Mouse (Mus musculus) thymus, adult 2 months (tissue): Measurements from ENCODE around the gene Klf17. TPM values are rescaled to one million over a fixed set of nuclear protein-coding genes. Genes with fewer than 3 reads are reported as not detected.

Experiments used
- DNase-seq: peaks from one replicate; pipeline ENCODE4 v3.0.0; 2021
- H3K27ac ChIP-seq: fragments of 200-500 bp; 2 replicates; pipeline ENCODE4 v1.5.1; 2012; ENCODE audit warnings: low read length, control low read depth; ENCODE audit not compliant: control insufficient read depth, insufficient read depth
- H3K27me3 ChIP-seq: fragments of 200-500 bp; 2 replicates; pipeline ENCODE4 v1.6.1; 2012; ENCODE audit warnings: mild to moderate bottlenecking, low read length, moderate library complexity, mixed read lengths; ENCODE audit not compliant: control insufficient read depth, insufficient read depth
- H3K36me3 ChIP-seq: fragments of 200-500 bp; 2 replicates; pipeline ENCODE4 v1.6.1; 2012; ENCODE audit warnings: mild to moderate bottlenecking, low read length, moderate library complexity; ENCODE audit not compliant: control insufficient read depth, insufficient read depth
- H3K4me1 ChIP-seq: fragments of 200-500 bp; replicated peaks from 2 replicates; pipeline ENCODE4 v1.6.1; 2012; ENCODE audit warnings: low read length; ENCODE audit not compliant: control insufficient read depth, insufficient read depth
- H3K4me3 ChIP-seq: fragments of 200-500 bp; 2 replicates; pipeline ENCODE4 v1.5.1; 2012; ENCODE audit warnings: mild to moderate bottlenecking, low read length, control low read depth, moderate library complexity; ENCODE audit not compliant: control insufficient read depth, insufficient read depth
- CTCF ChIP-seq: fragments of 200-500 bp; IDR thresholded peaks from 2 replicates; pipeline ENCODE4 v1.5.1; 2012; ENCODE audit warnings: mild to moderate bottlenecking, control low read depth, low read length, moderate library complexity, borderline replicate concordance; ENCODE audit not compliant: control insufficient read depth, poor library complexity, insufficient read depth; ENCODE audit errors: extremely low read depth
- POLR2A ChIP-seq: fragments of 200-500 bp; IDR thresholded peaks from 2 replicates; pipeline ENCODE4 v1.6.1; 2012; ENCODE audit warnings: mild to moderate bottlenecking, low read length, control low read depth, moderate library complexity; ENCODE audit not compliant: control insufficient read depth, poor library complexity, insufficient read depth; ENCODE audit errors: extremely low read depth
- WGBS: fragments of 180-500 bp; shearing (Covaris S2); methylation state at CpG from one replicate; pipeline ENCODE4 v1.1.7; 2018; 5-methylcytosine and 5-hydroxymethylcytosine counted together
- polyA plus RNA-seq: library from polyadenylated mRNA; depleted of rRNA; stranded (reverse); fragments of >200 nt; gene quantifications from 2 replicates; pipeline ENCODE4 v1.2.3, GENCODE M21; 2012; rRNA removed

Gene Klf17
- polyA plus RNA-seq, 1 experiment = not detected

DNA sequence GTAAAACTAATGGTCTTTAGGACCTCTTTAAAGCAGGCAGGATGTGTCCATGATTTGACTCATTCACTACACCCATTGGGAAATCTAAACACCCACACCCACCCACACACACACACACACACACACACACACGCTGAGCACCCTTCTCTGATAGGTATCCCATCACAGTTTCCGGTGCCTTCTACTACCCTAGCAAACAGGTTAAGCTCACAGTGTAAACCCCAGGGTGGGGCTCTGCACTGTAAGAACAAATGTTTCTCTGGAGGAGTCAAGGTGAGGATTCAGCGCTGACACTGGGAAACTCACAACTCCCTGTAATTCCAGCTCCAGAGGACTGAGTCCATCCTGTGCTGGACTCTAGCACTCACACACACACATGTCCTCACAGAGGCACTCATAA lies 33.5 kb downstream of the Klf17 start:
- WGBS = 85% methylated on average over 3 of the region's 3 CpGs
- no peak for TF ChIP-seq POLR2A
- no peak for TF ChIP-seq CTCF
- DNase-seq = no peak
- H3K4me1 ChIP-seq = no peaks in the 10 kb centered on the region
- H3K36me3 ChIP-seq = no peaks in the 10 kb centered on the region
- no peaks in the 10 kb centered on the region for H3K27me3 ChIP-seq
- no peak overlapping the region for H3K4me3 ChIP-seq
- H3K27ac ChIP-seq = no peak overlapping the region

DNA sequence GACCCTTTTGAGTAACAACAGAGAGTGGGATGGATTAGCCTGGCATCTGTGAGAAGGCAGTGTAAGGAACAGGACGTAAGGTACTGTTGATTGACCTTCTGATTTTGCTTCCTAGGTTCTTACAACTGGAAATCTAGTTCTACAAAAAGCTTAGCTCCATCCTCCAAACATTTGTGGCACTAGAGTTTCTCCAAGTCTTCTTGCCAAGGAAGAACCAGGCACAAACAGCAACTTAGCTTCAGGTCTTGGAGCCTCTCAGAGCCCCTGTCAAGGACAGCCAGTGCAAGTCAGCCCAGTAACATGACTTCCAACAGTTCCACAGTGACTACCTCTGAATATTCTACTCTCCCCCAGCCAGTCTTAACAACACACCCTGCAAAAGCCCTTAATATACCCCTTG lies 41.3 kb downstream of the Klf17 start, which contains the start of gene Gm12845:
TSS of gene Gm12845 (plus strand) at position 301 of the 400 bp plus-strand sequence.
- no peak for TF ChIP-seq POLR2A
- no peak for TF ChIP-seq CTCF
- no peak within 1 kb of the TSS for H3K27ac ChIP-seq
- WGBS = 93% methylated on average over 1 of the region's 1 CpGs

DNA sequence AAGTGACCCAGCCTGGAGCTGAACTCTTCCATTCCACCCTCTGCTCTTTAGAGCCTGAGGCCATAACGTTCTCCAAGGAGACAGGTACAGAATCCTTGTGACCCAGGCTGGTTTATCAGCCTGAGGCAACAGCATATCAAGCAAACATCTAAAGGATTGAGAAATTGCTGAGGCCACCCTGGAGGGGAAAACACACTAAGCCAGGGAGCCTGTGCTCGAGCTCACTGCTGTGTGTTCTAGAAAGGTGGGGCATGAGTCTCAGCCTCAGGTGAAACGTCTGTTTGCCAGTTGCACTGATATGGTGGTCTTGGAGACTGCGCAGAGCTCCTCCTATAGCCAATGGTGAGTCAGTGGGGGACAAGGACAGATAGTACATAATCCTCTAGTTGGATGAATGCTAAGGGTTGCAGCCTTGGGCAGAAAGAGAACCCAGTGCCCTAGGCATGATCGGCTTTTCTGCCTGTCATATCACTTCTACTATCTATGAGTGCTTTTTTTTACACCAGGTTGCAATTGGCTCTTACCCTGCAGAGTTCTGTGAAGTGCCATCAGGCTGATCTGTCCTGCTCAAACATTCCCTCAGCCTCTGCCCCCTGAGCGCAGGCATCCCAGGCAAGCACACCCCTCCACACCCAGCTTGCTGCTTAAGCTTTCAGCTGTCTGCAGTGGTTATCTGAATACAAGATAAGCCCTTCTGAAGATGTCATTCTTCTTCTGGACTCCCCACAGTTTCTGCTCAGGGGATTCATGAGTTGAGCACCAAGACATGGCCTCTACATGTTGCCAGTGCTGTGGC lies 51.9 kb downstream of the Klf17 start:
- no peak overlapping the region for H3K4me3 ChIP-seq
- no peaks in the 10 kb centered on the region for H3K27me3 ChIP-seq
- no peak overlapping the region for H3K27ac ChIP-seq
- no peaks in the 10 kb centered on the region for H3K4me1 ChIP-seq
- no peaks in the 10 kb centered on the region for H3K36me3 ChIP-seq
- 91% methylated on average over 6 of the region's 6 CpGs for WGBS
- no peak for DNase-seq
- TF ChIP-seq POLR2A = no peak
- no peak for TF ChIP-seq CTCF

More for the DNA sequence above, 41.3 kb downstream of the Klf17 start, which contains the start of gene Gm12845:
- Histone ChIP-seq H3K36me3 (no peaks in the 10 kb centered on the region), H3K4me1 (no peaks in the 10 kb centered on the region), H3K4me3 (no peak within 1 kb of the TSS), H3K27me3 (no peaks in the 10 kb centered on the region)
- DNase-seq = no peak

- TF ChIP-seq CTCF (no peak), POLR2A (no peak)
- Histone ChIP-seq H3K27me3 (no peaks in the 10 kb centered on the region), H3K4me3 (no peak overlapping the region), H3K4me1 (no peaks in the 10 kb centered on the region), H3K27ac (no peak overlapping the region), H3K36me3 (no peaks in the 10 kb centered on the region)
- 78% methylated on average over 3 of the region's 3 CpGs for WGBS
- DNase-seq = no peak
Measured at GRCm38 (mm10) chr4:117712314-117712713, 53.1 kb downstream of the Klf17 start.

DNA sequence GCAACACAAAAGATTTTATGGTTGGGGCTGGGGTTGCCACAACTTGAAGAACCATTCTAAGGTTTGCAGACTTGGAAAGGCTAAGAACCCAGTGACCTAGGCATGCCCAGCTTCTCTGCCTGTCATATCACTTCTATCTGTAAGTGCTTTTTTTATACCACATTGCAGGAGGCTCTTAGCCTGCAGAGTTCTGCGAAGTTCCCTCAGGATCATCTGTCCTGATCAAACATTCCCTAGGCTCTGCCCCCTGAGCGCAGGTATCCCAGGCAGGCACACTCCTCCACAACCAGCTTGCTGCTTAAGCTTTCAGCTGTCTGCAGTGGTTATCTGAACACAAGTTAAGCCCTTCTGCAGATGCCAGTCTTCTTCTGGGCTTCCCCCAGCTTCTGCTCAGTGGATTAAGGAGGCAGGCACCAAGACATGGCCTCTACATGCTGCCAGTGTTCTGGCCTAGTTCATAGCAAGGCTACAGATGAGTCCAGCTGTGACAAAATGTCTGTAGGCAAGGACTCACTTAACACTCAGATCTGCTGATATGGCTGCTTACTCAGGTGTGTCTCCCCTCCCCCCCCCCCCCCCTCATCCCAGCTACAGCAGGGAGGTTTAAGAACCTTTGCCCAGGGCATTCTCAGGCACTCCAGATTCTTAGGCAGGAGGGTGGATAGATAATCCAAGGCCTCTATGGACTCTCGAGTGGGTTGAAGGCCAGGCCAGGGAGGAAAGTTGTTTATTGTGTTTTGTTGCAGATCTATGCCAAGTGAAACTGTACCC lies 56.5 kb downstream of the Klf17 start:
- H3K4me3 ChIP-seq = no peak overlapping the region
- no peak overlapping the region for H3K27ac ChIP-seq
- no peaks in the 10 kb centered on the region for H3K4me1 ChIP-seq
- H3K36me3 ChIP-seq = no peaks in the 10 kb centered on the region
- no peak for DNase-seq
- TF ChIP-seq POLR2A (no peak), CTCF (no peak)
- 81% methylated on average over 3 of the region's 3 CpGs for WGBS
- no peaks in the 10 kb centered on the region for H3K27me3 ChIP-seq

Other genes starting within 250 kb of the Klf17 start
- gene Eri3, start 215.3 kb downstream of the Klf17 start, polyA plus RNA-seq = 72.4 and 89.9 TPM in 2 replicates
- 30.2 and 31.9 TPM in 2 replicates for gene Dmap1, start 83.4 kb downstream of the Klf17 start, polyA plus RNA-seq
- gene Gm12845, start 41.2 kb downstream of the Klf17 start, polyA plus RNA-seq = 0.09 TPM in 1 of 2 replicates, not detected in the other
- gene Slc6a9, start 68.9 kb upstream of the Klf17 start, polyA plus RNA-seq = 4.7 and 8.2 TPM in 2 replicates
- gene Ccdc24, start 106.9 kb upstream of the Klf17 start, polyA plus RNA-seq = 0.51 and 0.81 TPM in 2 replicates
- gene B4galt2, start 117.8 kb upstream of the Klf17 start, polyA plus RNA-seq = 3.7 and 4.4 TPM in 2 replicates
- 372 and 526 TPM in 2 replicates for gene Atp6v0b, start 121.7 kb upstream of the Klf17 start, polyA plus RNA-seq
- gene Dph2, start 126.4 kb upstream of the Klf17 start, polyA plus RNA-seq = 38.8 and 45.8 TPM in 2 replicates
- gene Ipo13, start 149.4 kb upstream of the Klf17 start, polyA plus RNA-seq = 87.7 and 96.0 TPM in 2 replicates
- gene Artn, start 164.1 kb upstream of the Klf17 start, polyA plus RNA-seq = 0.26 and 0.27 TPM in 2 replicates